Mouse (Mus musculus) splenic B cell, adult 2 months (primary cell): ENCODE data around the gene Aqp3.
"Not testable (repeated sequence)": the region's sequence is repeated elsewhere in the genome, so short reads cannot be mapped to it uniquely, and the experiment has no call there.

Source experiments
- DNase-seq: peaks from one replicate; pipeline ENCODE4 v3.0.0-alpha.2; 2011; ENCODE audit warnings: low read depth, low spot score
- H3K27me3 ChIP-seq: 2 replicates; pipeline ENCODE4 v1.6.1; 2012; ENCODE audit warnings: mild to moderate bottlenecking, low read length, moderate library complexity, mixed read lengths; ENCODE audit not compliant: control insufficient read depth, poor library complexity, insufficient read depth, severe bottlenecking
- H3K36me3 ChIP-seq: 2 replicates; pipeline ENCODE4 v1.6.1; 2012; ENCODE audit warnings: mild to moderate bottlenecking, low read length, moderate library complexity, mixed read lengths; ENCODE audit not compliant: control insufficient read depth, poor library complexity, insufficient read depth, severe bottlenecking

The Aqp3 gene

DNA sequence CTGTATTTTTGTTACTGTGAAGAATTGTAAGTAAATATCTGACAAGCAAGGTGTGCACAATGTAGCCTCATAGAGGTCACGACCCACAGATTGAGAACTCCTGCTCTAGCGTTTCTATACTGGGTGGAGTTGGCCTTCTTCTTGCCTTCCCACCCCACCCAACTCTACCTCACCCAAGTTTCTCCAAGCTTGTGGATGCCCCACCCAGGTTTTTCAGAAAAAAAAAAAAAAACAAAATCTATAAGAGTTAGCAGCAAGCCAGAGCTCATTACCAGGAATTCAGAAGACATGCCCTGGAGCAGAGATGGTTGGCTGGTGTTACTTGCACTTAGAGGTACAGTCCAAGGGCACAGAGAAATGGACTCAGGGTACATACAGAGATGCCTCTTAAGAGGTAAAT lies 8.3 kb downstream of the Aqp3 start:
- no peaks in the 10 kb centered on the region for H3K27me3 ChIP-seq
- no peaks in the 10 kb centered on the region for H3K36me3 ChIP-seq
- no peak for DNase-seq

DNA sequence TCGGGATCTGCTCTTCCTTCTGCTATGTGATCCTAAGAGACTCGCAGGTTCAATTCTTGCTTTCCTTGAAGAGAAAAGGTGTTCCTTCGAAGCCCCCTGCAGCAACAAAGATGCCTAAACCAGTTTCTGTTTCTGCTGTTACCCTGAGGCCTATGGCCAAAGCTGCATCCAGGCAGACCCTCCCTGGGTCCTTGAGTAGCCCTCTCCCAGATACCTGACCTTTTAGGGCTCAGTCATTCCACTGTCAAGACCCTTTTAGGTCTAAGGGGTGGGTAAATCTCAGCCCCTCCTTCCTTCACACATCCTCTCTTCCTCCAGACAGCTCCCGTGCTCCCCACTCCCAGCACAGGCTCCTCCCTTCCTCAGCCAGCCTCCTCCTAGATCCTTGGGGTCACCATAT lies 8.8 kb downstream of the Aqp3 start:
- no peaks in the 10 kb centered on the region for H3K27me3 ChIP-seq
- DNase-seq = no peak
- no peaks in the 10 kb centered on the region for H3K36me3 ChIP-seq

GRCm38 (mm10) chr4:41087459-41088298 lies 10.3 kb downstream of the Aqp3 start:
- no peak for DNase-seq
- no peaks in the 10 kb centered on the region for H3K36me3 ChIP-seq
- H3K27me3 ChIP-seq = no peaks in the 10 kb centered on the region

- no peak for DNase-seq
- no peaks in the 10 kb centered on the region for H3K36me3 ChIP-seq
- no peaks in the 10 kb centered on the region for H3K27me3 ChIP-seq
Measured at GRCm38 (mm10) chr4:41086947-41087346, 11.0 kb downstream of the Aqp3 start.

DNA sequence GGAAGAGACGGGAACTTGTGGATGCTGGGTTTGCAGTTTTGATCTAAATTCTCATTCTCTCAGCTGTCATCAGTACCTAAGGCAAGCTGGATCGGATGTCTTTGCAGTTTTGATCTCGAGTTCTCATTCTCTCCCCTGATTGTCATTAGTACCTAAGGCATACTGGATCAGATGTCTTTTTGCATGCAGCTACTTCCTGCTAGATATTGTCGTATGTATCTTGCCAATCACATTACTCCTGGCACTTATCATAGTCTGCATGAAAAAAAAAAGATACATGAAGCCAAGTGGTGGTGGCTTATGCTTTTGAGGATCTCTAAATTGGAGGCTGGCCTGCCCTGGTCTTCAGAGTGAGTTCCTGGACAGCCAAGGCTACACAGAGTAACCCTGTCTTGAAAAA lies 13.2 kb downstream of the Aqp3 start:
- DNase-seq = no peak
- Histone ChIP-seq H3K27me3 (no peaks in the 10 kb centered on the region), H3K36me3 (no peaks in the 10 kb centered on the region)

DNA sequence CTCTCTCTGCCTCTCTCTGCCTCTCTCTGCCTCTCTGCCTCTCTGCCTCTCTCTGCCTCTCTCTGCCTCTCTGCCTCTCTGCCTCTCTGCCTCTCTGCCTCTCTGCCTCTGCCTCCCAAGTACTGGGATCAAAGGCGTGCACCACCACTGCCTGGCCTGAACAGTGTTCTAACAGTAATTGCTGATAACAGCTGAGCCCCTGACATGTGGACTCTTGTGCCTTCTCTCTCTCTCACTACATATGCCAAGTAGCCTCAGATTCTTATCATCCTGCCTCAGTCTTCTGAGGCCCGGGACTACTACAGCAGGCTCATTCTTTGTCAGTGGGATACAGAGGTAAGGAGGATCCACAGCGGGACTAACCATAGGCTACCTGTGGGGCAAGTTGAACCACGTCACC lies 15.2 kb downstream of the Aqp3 start:
- not testable (repeated sequence) for H3K36me3 ChIP-seq, DNase-seq, H3K27me3 ChIP-seq

DNA sequence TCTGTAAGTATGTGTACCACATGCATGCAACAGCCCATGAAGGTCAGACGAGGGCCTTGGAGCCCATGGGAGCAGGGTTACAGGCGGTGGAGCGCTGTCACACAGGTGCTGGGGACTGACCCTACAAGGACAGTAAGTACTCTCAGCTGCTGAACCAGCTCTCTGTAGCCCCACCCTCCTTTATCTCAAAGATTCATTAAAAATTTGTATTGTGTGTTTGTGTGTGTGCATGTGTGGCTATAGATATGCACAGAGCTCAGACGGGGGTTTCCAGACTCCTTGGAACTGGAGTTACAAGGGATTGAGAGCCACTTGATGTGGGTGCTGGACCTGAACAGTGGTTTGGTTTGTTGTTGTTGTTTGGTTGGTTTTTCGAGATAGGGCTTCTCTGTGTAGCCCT lies 16.2 kb downstream of the Aqp3 start:
- DNase-seq = no peak
- no peaks in the 10 kb centered on the region for H3K27me3 ChIP-seq
- no peaks in the 10 kb centered on the region for H3K36me3 ChIP-seq

DNA sequence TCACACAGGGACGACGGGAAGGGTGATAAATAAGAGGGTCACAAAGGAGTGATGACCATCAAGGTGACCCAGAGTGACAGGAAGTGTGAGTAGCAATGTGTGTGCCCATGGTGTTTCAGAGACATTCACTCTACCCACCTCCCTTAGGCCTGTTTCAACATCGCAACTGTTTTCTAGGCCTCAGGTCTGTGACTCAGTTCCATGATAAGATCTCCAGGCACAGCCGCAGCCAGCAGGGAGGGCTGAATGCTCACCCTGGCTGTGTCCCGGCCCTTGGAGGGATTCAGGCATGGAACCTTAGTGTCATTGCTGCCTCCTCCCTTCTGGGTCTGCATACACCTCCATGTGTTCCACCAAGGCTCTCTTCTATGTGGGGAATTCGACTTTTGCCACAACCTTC lies 19.3 kb downstream of the Aqp3 start:
- H3K27me3 ChIP-seq = no peaks in the 10 kb centered on the region
- DNase-seq = no peak
- no peaks in the 10 kb centered on the region for H3K36me3 ChIP-seq

DNA sequence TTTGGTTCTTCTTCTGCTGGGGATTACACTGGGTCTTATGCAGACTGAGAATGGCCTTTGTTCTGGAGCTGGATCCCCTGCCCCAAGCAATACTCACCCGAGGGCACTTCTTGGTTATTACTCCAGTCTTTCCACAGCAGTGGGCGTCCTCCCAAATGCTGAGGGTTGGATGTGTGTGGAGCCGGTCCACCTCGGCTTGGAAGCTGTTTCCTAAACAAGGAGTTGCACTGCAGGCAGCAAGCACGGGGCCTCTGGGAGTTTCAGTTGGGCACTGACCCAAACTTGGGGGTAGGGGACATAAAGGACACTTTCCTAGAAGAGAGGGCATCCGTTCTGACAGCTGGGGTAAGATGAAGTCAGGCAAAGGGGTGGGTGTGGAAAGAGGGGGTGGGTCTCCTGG lies 23.5 kb downstream of the Aqp3 start:
- no peaks in the 10 kb centered on the region; the same call in 1 of the 2 replicates for H3K27me3 ChIP-seq
- no peaks in the 10 kb centered on the region for H3K36me3 ChIP-seq
- no peak for DNase-seq

- no peaks in the 10 kb centered on the region for H3K36me3 ChIP-seq
- no peaks in the 10 kb centered on the region; the same call in 1 of the 2 replicates for H3K27me3 ChIP-seq
- peak; percentile 7 for DNase-seq
Measured at GRCm38 (mm10) chr4:41073008-41073817, 24.8 kb downstream of the Aqp3 start.

DNA sequence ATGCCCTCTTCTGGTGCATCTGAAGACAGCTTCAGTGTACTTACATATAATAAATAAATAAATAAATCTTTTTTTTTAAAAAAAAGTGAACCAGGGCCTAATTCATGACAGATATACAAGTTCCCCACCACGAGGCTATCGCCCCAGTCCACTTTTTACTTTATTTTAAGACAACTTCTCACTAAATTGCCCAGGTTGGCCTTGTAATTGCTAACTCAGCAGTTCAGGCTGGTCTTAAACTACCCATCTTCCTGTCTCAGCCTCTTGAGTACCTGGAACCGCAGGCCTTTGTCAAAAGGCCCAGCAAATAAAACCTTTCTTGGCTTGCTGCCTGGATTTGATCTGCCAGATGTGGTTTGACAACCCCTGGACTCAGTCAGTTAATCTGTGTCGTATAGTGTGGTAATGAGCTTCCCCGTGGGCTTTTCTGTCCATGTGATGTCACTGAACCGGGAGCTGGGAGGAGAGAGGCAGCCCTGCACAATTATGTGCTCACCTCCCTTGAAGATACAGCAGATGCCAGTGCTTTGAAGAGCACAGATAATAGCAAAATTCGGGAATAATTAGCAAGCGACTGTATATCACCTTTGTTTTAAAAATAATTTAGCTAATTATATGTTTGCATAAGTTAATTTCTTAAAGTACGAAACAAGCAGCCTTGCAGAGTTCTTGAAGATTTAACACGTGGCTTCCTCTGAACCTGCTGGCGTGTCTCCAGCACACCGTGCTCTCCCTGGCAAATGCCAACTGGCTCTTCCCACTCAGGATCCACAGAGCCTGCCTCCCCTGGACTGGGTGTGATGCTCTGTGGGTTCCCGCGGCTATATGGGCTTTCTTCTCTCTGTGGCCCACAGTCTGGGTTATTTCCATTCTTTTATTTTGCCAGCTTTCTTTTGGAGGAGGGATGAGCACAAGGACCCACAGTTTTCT lies 26.2 kb downstream of the Aqp3 start:
- Histone ChIP-seq H3K27me3 (no peaks in the 10 kb centered on the region; the same call in 1 of the 2 replicates), H3K36me3 (no peaks in the 10 kb centered on the region)
- no peak for DNase-seq

- no peak for DNase-seq
- H3K36me3 ChIP-seq = no peaks in the 10 kb centered on the region
Measured at GRCm38 (mm10) chr4:41065196-41065595, 32.8 kb downstream of the Aqp3 start.

DNA sequence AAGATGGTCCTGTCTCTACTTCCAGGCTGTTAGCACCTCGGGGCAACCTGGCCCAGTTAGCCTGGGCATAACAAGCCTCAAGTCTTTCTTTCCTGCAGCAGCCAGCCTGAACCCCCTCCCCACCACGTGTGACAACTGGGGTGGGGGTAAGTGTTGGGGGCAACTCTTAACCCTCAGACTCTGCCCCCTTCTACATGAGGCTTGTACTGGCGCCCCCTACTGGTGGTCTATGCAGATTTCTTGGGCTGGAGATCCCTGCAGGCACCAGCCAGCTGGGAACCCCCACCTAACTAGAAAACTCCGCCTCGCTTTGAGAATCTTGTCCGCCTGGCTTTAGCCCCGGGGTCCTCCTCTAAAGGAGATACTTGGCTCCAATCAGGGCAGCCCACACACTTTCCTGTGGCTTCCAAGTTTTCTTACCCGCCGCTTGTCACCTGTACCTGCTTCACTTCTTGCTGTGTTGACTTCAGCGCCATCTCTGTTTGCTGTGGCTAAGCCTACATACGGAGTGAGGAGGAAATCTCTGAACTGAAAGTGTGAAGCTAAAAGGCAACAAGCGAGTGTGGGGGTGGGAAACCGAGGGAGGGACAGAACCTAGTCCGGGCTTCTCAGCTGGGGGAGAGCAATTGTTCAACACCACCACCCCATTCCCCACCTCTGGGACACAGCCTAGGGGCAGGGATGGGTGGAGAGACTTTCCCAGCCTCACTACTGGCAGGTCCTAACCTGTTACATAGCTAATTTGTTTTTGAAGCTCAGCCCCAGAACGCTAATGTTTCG lies 33.9 kb downstream of the Aqp3 start:
- peak; percentile 47 for DNase-seq
- Histone ChIP-seq H3K36me3 (no peaks in the 10 kb centered on the region), H3K27me3 (no peaks in the 10 kb centered on the region)

More at GRCm38 (mm10) chr4:41065196-41065595, 32.8 kb downstream of the Aqp3 start:
- H3K27me3 ChIP-seq = no peaks in the 10 kb centered on the region; the same call in 1 of the 2 replicates

- no peaks in the 10 kb centered on the region for H3K36me3 ChIP-seq
- H3K27me3 ChIP-seq = no peaks in the 10 kb centered on the region
- no peak for DNase-seq
Measured at GRCm38 (mm10) chr4:41063351-41063750, 34.6 kb downstream of the Aqp3 start.
